Mouse (Mus musculus) bone marrow macrophage, adult 2 months (primary cell): ENCODE measurements around the gene Ube4a.

Experiments used
- CTCF ChIP-seq: IDR thresholded peaks from 2 replicates; pipeline ENCODE4 v1.5.1; 2012; ENCODE audit warnings: low read depth, mild to moderate bottlenecking, low read length, moderate library complexity
- POLR2A ChIP-seq: IDR thresholded peaks from 2 replicates; pipeline ENCODE4 v1.6.1; 2012; ENCODE audit warnings: mild to moderate bottlenecking, low read depth, low read length, borderline replicate concordance

- TF ChIP-seq CTCF: no peak
- no peak for TF ChIP-seq POLR2A
These were observed 87.7 kb downstream of the Ube4a start for GRCm38 (mm10) chr9:44877686-44878085.
